Mouse (Mus musculus): ENCODE measurements around the gene Cd22. TPM values are rescaled to one million over a fixed set of nuclear protein-coding genes. Genes with fewer than 3 reads are reported as not detected.
A peak's percentile ranks its signal among the peaks of the same experiment; 100 is the strongest.
"Not testable (repeated sequence)": the region's sequence is repeated elsewhere in the genome, so short reads cannot be mapped to it uniquely, and the experiment has no call there.

Gene Cd22
- total RNA-seq (2012; rRNA removed): 41.7 and 42.3 TPM in 2 replicates
- total RNA-seq (2014; rRNA removed): 81.5 and 90.6 TPM in 2 replicates
- 180 and 190 TPM in 2 replicates for polyA plus RNA-seq (2012; ENCODE audit: insufficient read length, low read depth)

DNA sequence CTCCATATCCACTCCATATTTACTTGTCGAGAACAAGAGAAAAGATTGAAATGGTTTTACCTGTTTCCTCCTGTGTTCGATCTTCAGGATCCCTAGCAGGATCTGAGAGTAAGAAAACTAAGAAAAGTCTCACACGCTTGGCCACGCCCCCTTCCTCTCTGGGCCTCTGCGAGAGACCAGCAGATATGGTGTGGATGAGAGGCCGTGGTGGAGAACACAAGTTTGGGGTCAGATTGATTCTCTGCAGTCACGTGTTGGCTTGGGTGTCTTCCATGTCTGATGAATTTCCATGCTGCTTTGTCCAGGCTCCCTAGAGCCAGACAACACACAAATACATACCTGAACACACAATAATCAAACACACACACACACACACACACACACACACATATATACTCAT, at the start of gene Cd22:
Gene Cd22 (minus strand): TSS at position 167 of the 400 bp plus-strand sequence.
- Histone ChIP-seq H3K4me3 (replicated peaks in 1 of 3; ENCODE audit: low read depth in 2 of 3, low read length in 2 of 3, poor library complexity in 1 of 3) (peak within 1 kb of the TSS; percentile 53 to 79 (median 63)), H3K79me2 (replicated peaks; ENCODE audit: control insufficient read depth, extremely low read depth, insufficient read depth, poor library complexity, severe bottlenecking) (no peaks in the 10 kb centered on the region), H3K36me3 (replicated peaks in 1 of 2; ENCODE audit: control insufficient read depth in 1 of 2, insufficient read depth in 1 of 2, low read length in 1 of 2) (peaks cover 5 to 37% of the 10 kb centered on the region in 2 experiments), H3K9me3 (replicated peaks; ENCODE audit: low read length) (peaks cover 10% of the 10 kb centered on the region), H3K4me2 (ENCODE audit: insufficient read depth, low read depth, poor library complexity, severe bottlenecking) (peak within 1 kb of the TSS; percentile 58), H3K4me1 (ENCODE audit: control insufficient read depth in 1 of 2, insufficient read depth in 2 of 2) (peaks cover 22 to 61% of the 10 kb centered on the region in 2 experiments), H3K27me3 (replicated peaks) (no peaks in the 10 kb centered on the region), H3K9ac (ENCODE audit: insufficient read depth, low read depth) (peak within 1 kb of the TSS; percentile 44; the same call in 1 of the 2 replicates), H3K27ac (ENCODE audit: insufficient read depth, low read depth) (peak within 1 kb of the TSS; percentile 60)
- dilution Hi-C loops (cut with MboI; ENCODE audit: extremely low pct_ligation_motif_present, extremely low pct_unique_long_range_greater_than_20kb, low sequenced_read_pairs): no loop called here
- TF ChIP-seq ELF1 (IDR thresholded peaks at IDR 0.05; ENCODE audit: low read depth, low read length) (no peak), TBP (conservative IDR thresholded peaks at IDR 0.05; ENCODE audit: low read depth, low read length) (peak; percentile 60; the same call in 1 of the 2 replicates), POLR2A (IDR thresholded peaks at IDR 0.05; ENCODE audit: low read depth, low read length) (peak; percentile 47), IRF4 (IDR thresholded peaks at IDR 0.05; ENCODE audit: low read depth, low read length) (no peak), USF2 (conservative IDR thresholded peaks at IDR 0.05; ENCODE audit: low read depth, low read length) (peak; percentile 50; the same call in 1 of the 2 replicates), MAX (IDR thresholded peaks at IDR 0.05; ENCODE audit: low read length) (peak; percentile 70), NELFE (IDR thresholded peaks at IDR 0.05; ENCODE audit: low read depth, low read length) (0 out of 2 replicates have a peak, but pooled peaks have one; percentile 12), ZNF384 (IDR thresholded peaks at IDR 0.05; ENCODE audit: low read depth, low read length) (no peak), SMC3 (IDR thresholded peaks at IDR 0.05; ENCODE audit: low read depth, low read length) (no peak), MEF2A (IDR thresholded peaks at IDR 0.05; ENCODE audit: borderline replicate concordance, low read depth, low read length) (0 out of 2 replicates have a peak, but pooled peaks have one; percentile 20), BHLHE40 (IDR thresholded peaks at IDR 0.05; ENCODE audit: low read depth, low read length) (peak; percentile 78), USF1 (IDR thresholded peaks at IDR 0.05; ENCODE audit: low read depth, low read length) (peak; percentile 61), MAFK (IDR thresholded peaks at IDR 0.05; ENCODE audit: insufficient replicate concordance, low read length) (no peak)
- in situ Hi-C loops (cut with MboI; ENCODE audit: low pct_ligation_motif_present, low pct_unique_long_range_greater_than_20kb, low sequenced_read_pairs): no loop called here
- peak; percentile 82 for DNase-seq (ENCODE audit: extremely low read depth)

DNA sequence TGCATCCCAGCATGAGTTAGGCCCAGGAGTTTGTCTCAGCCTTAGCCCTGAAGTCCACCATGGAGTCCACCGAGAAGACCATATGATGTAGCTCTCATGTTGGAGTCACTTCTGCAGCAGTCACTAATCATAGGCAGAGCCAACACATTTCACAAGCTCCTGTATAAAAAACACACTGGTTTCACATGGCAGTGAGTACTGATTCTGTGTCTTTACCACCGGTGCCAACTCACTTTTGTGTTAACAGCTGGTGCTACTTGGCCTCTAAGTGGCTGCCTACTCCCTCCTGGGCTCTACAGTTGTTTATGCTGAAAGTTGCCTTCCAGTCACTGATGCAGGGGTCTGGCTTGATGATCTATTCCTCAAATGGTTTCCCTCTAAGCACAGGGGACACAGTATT, 44.4 kb upstream of the Cd22 start, which contains the start of gene Hamp2:
Gene Hamp2 (minus strand): TSS at position 101 of the 400 bp plus-strand sequence.
- dilution Hi-C loops (cut with MboI; ENCODE audit: extremely low pct_ligation_motif_present, extremely low pct_unique_long_range_greater_than_20kb, low sequenced_read_pairs); H3K9me3 ChIP-seq (replicated peaks; ENCODE audit: low read length); H3K27me3 ChIP-seq (replicated peaks); DNase-seq (ENCODE audit: extremely low read depth); H3K79me2 ChIP-seq (replicated peaks; ENCODE audit: control insufficient read depth, extremely low read depth, insufficient read depth, poor library complexity, severe bottlenecking); H3K36me3 ChIP-seq (replicated peaks in 1 of 2; ENCODE audit: control insufficient read depth in 1 of 2, insufficient read depth in 1 of 2, low read length in 1 of 2); H3K4me3 ChIP-seq (replicated peaks in 1 of 3; ENCODE audit: low read depth in 2 of 3, low read length in 2 of 3, poor library complexity in 1 of 3); in situ Hi-C loops (cut with MboI; ENCODE audit: low pct_ligation_motif_present, low pct_unique_long_range_greater_than_20kb, low sequenced_read_pairs); H3K4me2 ChIP-seq (ENCODE audit: insufficient read depth, low read depth, poor library complexity, severe bottlenecking); H3K9ac ChIP-seq (ENCODE audit: insufficient read depth, low read depth); H3K27ac ChIP-seq (ENCODE audit: insufficient read depth, low read depth): not testable (repeated sequence)
- H3K4me1 ChIP-seq (ENCODE audit: control insufficient read depth in 1 of 2, insufficient read depth in 2 of 2): peaks cover 0 to 10% of the 10 kb centered on the region in 2 experiments; a peak in 2 of 4 replicates

DNA sequence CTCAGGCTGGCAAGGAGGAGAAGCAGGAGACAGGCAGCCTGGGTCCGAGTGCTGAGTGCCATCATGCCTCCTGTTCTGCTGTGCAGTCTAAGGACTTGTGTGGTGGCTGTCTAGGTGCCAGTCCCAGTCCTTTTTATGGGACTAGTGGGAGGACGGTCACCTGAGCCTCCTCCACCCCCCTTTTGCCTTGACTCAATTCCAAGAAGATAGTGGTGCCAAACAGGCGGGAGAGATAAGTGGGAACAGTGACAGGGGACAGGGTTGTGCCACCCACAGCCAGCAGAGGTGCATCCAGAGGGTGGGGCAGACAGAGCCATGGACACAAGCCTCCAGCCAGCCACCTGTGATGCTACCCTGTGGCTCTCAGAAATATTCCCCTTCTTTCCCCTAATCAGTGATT, 43.9 kb upstream of the Cd22 start:
- H3K79me2 ChIP-seq (replicated peaks; ENCODE audit: control insufficient read depth, extremely low read depth, insufficient read depth, poor library complexity, severe bottlenecking): no peaks in the 10 kb centered on the region
- dilution Hi-C loops (cut with MboI; ENCODE audit: extremely low pct_ligation_motif_present, extremely low pct_unique_long_range_greater_than_20kb, low sequenced_read_pairs): no loop called here
- DNase-seq (ENCODE audit: extremely low read depth): no peak
- peaks cover 0 to 10% of the 10 kb centered on the region in 2 experiments; a peak in 2 of 4 replicates for H3K4me1 ChIP-seq (ENCODE audit: control insufficient read depth in 1 of 2, insufficient read depth in 2 of 2)
- H3K4me3 ChIP-seq (replicated peaks in 1 of 3; ENCODE audit: low read depth in 2 of 3, low read length in 2 of 3, poor library complexity in 1 of 3): no peak overlapping the region
- H3K36me3 ChIP-seq (replicated peaks in 1 of 2; ENCODE audit: control insufficient read depth in 1 of 2, insufficient read depth in 1 of 2, low read length in 1 of 2): no peaks in the 10 kb centered on the region
- in situ Hi-C loops (cut with MboI; ENCODE audit: low pct_ligation_motif_present, low pct_unique_long_range_greater_than_20kb, low sequenced_read_pairs): no loop called here
- no peaks in the 10 kb centered on the region for H3K27me3 ChIP-seq (replicated peaks)
- H3K9me3 ChIP-seq (replicated peaks; ENCODE audit: low read length): no peaks in the 10 kb centered on the region
- TF ChIP-seq USF2 (conservative IDR thresholded peaks at IDR 0.05; ENCODE audit: low read depth, low read length) (no peak), KAT2A (IDR thresholded peaks at IDR 0.05; ENCODE audit: insufficient replicate concordance, low read length) (no peak), USF1 (IDR thresholded peaks at IDR 0.05; ENCODE audit: low read depth, low read length) (no peak), MXI1 (IDR thresholded peaks at IDR 0.05; ENCODE audit: low read depth, low read length) (no peak), CTCF (conservative IDR thresholded peaks at IDR 0.05 in 1 of 2, IDR thresholded peaks at IDR 0.05 in 1 of 2; ENCODE audit: low read depth in 2 of 2, low read length in 2 of 2) (no peak), TBP (conservative IDR thresholded peaks at IDR 0.05; ENCODE audit: low read depth, low read length) (no peak), JUND (conservative IDR thresholded peaks at IDR 0.05; ENCODE audit: low read depth, low read length) (no peak), MYC (IDR thresholded peaks at IDR 0.05; ENCODE audit: low read depth, low read length) (no peak), RAD21 (IDR thresholded peaks at IDR 0.05; ENCODE audit: low read depth, low read length) (no peak), MEF2A (IDR thresholded peaks at IDR 0.05; ENCODE audit: borderline replicate concordance, low read depth, low read length) (no peak), JUN (IDR thresholded peaks at IDR 0.05; ENCODE audit: insufficient read depth, low read depth, low read length) (no peak), GABPA (IDR thresholded peaks at IDR 0.05; ENCODE audit: insufficient replicate concordance, low read depth, low read length) (no peak), E2F4 (IDR thresholded peaks at IDR 0.05; ENCODE audit: insufficient replicate concordance, low read depth, low read length) (no peak)
- H3K9ac ChIP-seq (ENCODE audit: insufficient read depth, low read depth): no peak overlapping the region
- H3K27ac ChIP-seq (ENCODE audit: insufficient read depth, low read depth): no peak overlapping the region
- no peak overlapping the region for H3K4me2 ChIP-seq (ENCODE audit: insufficient read depth, low read depth, poor library complexity, severe bottlenecking)

All from CH12.LX (cell line).